Mouse (Mus musculus): Measurements from ENCODE around the gene Tnfrsf22. TPM values are rescaled to one million over a fixed set of nuclear protein-coding genes. Genes with fewer than 3 reads are reported as not detected.
"Not testable (repeated sequence)": the region's sequence is repeated elsewhere in the genome, so short reads cannot be mapped to it uniquely, and the experiment has no call there.

Tnfrsf22 gene
- polyA plus RNA-seq (2012; rRNA removed): 1.2 and 1.3 TPM in 2 replicates

DNA sequence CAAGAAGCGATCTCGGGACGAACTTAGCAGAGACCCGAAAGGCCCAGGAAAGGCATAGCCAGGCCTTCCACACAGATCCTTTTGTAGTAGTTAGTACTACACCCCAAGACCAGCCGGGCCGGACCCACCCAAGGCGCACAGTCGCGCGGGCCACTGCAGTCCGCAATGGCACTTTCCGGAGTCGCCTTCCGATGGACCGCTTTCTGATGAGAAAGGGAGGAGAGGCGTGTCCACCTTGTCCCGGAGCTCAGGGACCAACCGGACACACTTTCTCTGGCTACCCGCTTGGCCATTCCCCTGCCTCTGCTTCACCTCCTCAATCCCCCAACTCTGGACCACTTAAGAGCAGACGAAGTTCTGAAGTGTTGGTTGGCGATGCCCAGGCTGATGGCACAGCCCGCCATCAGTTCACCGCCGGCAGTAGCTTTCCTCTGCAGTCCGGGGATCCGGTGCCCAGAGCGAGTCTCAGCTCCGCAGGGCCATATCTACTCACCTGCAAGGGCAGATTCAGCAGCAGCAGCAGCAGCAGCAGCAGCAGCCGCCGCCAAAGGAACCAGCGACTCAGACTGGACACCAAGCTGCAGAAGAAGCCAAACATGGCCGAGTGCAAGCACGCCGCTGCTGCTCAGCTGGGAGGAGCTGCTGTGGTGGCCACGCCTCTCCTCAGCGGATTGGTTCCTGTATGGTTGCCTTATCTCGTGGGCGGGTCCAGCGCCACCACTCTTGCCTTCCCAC, at the start of gene Tnfrsf22:
Gene Tnfrsf22, minus strand, starts transcription at position 628 of the 735 bp plus-strand sequence.
- DNase-seq (ENCODE audit: low read depth, low spot score): peak; percentile 44
- WGBS: 4% methylated on average over 39 of the region's 39 CpGs

DNA sequence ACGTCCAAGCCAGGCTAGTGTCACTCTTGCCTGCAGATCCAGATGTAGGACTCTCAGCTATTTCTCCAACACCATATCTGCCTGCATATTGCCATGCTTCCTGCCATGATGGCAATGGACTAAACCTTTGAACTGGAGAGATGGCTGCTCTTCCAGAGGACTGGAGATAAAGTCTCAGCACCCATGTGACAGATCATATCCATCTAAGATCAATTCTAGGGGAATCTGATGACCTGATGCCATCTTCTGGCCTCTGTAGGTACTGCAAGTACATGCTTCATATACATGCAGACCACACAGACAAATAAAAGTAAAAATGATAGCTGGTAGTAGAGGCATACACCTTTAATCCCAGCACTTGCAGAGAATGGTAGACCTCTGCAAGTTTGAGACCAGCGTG, 46.7 kb upstream of the Tnfrsf22 start:
- WGBS: 77% methylated on average over 2 of the region's 2 CpGs
- peak; percentile 10 for DNase-seq (ENCODE audit: low read depth, low spot score)

DNA sequence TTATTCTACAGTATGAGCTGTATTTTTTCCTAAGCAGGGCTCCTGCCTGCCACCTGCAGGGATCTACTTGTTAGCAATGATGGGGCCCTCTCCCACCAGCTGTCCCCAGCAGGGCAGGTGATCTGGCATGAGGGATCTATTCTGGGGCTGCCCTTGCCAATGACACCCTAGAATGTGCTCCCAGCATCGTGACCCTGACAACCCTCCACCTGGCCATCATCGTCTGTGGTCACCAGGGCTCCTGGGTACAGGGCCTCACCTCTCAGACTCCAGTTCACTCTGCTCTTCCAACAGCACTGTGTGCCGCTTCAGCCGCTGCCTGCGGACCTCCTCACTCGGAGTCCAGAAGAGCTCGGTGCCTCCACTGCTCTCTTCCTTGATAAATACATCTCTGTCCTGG, 45.1 kb upstream of the Tnfrsf22 start:
- 97% methylated on average over 7 of the region's 7 CpGs for WGBS
- no peak for DNase-seq (ENCODE audit: low read depth, low spot score)

DNA sequence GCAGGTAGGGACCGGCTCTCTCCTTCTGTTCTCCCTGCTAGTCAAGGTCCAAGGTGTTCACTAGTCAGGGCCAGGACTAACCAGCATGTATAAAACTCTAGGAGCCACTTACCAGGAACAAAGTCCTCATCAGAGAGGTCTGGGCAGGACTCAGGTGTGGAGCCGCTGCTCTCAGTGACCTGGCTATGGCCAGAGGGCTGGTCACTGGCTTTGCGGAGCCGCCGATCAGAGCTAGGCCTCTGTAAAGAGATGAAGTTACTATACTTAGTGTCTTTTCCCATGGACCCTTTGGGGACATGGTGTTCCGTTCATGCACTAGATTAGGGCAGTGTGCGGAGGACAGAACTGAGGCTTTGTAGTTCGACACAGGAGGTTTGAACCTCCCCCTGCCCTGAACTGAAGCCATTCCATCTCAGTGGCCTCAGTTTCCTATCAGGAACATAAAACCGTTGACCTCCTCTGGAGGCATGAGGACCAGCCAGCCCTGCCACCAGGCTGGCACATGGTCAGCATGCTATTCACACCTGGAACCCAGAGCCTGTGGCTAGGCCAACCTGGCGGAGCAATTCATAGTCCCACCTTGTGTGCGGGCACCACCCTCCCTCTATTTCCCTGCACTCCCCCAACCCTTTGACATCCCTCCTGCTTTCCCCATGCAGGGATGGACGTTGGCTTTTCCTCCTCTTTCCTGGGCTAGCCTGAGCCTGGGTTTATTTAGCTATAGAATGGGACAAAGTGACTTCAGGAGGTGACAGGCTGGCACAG, 43.5 kb upstream of the Tnfrsf22 start:
- WGBS: 92% methylated on average over 12 of the region's 12 CpGs

DNA sequence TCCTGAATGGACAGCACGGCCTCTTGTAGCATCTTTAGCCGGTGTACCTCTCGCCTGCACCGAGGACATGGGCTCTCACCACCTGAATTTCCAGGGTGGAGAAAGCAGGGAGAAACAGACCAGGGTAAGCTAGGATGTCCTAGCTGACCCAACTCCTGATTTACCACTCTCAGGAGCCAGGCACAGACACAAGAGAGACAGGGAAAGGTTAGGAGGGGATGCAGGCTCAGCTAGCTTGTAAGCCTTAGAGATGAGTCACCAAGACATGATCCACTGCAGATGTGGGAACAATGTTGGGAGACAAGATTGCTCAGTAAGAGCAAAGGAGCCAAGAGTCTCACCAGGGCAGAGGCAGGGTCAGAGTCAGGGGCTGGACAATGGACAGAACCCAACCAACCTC, 42.4 kb upstream of the Tnfrsf22 start:
- 98% methylated on average over 4 of the region's 4 CpGs for WGBS

More for the DNA sequence above, 43.5 kb upstream of the Tnfrsf22 start:
- DNase-seq (ENCODE audit: low read depth, low spot score): no peak

DNA sequence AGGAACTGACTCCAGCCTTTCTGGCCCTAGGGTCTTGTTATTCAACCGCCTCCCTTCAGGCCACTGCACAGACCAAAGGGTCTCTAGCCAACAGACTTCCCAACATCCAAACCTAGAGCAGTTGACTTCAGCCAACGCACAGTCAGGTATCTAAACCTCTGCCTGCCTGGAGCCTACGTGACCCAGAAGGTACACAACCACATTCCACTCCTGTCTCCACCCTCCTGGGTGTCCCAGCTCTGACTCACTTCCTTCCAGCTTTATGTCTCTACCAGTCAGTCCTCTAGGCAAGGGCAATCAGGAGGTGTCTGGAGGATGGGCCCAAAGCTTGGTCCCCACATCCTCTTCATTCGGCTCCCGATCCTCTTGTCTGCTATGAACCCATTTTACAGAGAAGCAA, 41.7 kb upstream of the Tnfrsf22 start:
- WGBS: 82% methylated on average over 5 of the region's 5 CpGs

More for the DNA sequence above, 42.4 kb upstream of the Tnfrsf22 start:
- no peak for DNase-seq (ENCODE audit: low read depth, low spot score)

DNA sequence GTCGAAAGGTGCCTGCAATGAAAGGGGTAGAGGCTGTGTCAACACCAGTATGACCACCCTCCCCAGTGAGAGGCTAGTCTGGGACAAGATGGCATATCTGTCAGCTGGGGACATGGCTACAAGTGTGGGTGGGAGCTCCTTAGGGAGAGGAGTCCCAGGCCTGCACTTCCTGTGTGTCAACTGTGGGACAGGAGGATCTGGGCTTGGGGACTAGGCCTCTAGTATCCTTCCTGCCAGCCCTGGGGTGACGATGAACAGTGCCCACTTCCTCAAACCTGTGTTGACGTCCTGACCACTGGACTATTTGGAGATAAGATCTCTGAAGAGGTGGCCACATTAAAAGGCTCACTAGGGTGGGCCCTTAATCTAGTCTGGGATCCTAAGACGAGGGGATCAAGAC, 40.5 kb upstream of the Tnfrsf22 start:
- DNase-seq (ENCODE audit: low read depth, low spot score): no peak
- 77% methylated on average over 4 of the region's 4 CpGs for WGBS

More for the DNA sequence above, 41.7 kb upstream of the Tnfrsf22 start:
- DNase-seq (ENCODE audit: low read depth, low spot score): no peak

DNA sequence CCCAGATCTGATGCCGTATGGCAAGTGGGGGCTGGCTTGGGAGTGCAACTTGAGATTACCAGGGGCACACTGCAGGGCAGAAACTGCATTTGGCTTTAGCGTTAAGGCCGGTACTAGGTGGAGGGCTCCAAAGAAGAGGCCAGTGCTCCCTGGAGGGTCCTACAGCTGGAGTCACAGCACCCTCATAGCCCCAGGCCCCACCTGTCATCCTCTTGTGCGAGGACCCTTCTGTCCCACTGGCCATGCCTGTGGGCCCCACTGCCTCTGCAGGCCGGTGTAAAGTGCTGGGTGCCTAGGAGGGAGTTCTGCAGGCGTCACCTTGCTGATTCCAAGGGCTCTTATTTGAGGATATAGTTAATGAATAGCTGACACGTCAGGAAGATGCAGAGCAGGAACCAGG, 40.0 kb upstream of the Tnfrsf22 start:
- WGBS: 84% methylated on average over 7 of the region's 7 CpGs
- DNase-seq (ENCODE audit: low read depth, low spot score): no peak

DNA sequence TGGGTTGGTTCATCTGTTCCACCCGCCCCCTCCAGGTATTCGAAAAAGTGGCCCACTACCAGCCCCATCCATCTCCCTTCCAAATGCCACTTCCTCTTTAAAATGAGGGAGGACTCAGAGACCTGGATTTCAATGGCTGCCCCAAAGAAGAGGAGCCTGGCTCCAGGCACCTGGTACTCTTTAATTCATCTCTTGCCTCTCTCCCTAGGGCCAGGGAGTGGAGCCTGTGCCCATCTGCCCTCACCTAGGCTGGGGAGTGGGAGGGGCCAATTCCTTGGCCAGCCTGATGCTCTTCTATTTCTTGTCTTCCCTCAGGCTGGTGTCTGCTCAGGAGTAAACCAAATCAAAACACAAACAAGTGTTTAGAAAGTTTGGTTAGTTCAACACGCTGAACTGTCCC, 37.2 kb upstream of the Tnfrsf22 start:
- WGBS: 91% methylated on average over 3 of the region's 3 CpGs
- DNase-seq (ENCODE audit: low read depth, low spot score): not testable (repeated sequence)

DNA sequence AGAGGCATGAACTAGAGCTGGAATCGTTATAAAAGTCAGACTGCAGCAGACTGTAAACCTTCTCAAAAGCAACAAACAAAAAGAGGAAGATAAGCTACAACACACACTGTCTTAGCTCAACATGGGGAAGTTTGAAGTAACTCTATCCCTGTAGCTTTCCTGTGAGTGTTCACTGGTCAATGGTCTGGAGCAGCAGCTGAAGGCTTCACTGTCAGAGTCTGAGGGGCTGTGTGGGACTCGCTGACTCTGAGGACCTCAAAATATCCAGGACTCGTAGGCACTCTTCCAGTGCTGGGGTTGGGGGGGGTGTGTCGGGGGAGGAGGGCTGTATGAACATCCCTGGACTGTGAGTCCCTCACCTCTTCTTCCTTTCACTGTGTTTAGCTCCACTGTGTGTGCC, 36.7 kb upstream of the Tnfrsf22 start:
- not testable (repeated sequence) for DNase-seq (ENCODE audit: low read depth, low spot score)
- WGBS: 55% methylated on average over 4 of the region's 4 CpGs

DNA sequence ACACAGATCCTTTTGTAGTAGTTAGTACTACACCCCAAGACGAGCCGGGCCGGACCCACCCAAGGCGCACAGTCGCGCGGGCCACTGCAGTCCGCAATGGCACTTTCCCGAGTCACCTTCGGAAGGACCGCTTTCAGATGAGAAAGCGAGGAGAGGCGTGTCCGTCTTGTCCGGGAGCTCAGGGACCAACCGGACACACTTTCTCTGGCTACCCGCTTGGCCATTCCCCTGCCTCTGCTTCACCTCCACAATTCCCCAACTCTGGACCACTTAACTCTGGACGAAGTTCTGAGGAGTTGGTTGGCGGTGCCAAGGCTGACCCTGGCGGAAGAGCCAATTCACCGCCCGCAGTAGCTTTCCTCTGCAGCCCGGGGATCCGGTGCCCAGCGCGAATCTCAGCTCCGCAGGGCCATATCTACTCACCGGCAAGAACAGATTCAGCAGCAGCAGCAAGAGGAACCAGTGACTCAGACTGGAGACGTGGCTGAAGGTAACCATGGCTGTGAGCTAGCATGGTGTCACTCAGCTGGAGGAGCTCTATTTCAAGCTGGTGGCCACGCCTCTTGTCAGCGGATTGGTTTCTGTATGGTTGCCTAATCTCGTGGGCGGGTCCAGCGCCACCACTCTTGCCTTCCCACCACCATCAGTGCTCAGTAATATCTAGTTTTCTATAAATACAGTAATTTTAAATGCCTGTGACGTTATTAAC, 36.1 kb upstream of the Tnfrsf22 start, which contains the start of gene Tnfrsf23:
Gene Tnfrsf23, minus strand, starts transcription at position 514 of the 709 bp plus-strand sequence.
- peak; percentile 52 for DNase-seq (ENCODE audit: low read depth, low spot score)
- 1% methylated on average over 35 of the region's 35 CpGs for WGBS

DNA sequence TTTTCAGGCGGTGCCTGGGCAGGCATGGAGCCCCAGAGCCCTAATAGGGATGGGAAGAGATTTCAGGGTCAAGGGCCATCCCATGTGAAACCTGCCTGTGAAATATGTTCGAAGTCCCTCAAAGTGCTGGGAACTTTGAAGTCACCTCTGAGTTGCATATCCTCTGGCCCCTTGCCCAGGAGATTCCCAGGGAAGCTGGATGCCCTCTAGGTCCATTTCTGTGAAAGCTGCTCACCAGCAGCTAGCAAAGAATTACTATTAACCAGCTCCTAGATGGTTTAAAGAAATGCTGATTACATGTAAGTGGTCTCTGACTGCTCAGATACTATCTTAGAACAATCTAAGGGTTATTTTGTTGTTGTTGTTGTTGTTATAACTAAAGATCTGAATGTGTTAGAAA, 35.1 kb upstream of the Tnfrsf22 start:
- WGBS: 62% methylated on average over 2 of the region's 2 CpGs
- not testable (repeated sequence) for DNase-seq (ENCODE audit: low read depth, low spot score)

DNA sequence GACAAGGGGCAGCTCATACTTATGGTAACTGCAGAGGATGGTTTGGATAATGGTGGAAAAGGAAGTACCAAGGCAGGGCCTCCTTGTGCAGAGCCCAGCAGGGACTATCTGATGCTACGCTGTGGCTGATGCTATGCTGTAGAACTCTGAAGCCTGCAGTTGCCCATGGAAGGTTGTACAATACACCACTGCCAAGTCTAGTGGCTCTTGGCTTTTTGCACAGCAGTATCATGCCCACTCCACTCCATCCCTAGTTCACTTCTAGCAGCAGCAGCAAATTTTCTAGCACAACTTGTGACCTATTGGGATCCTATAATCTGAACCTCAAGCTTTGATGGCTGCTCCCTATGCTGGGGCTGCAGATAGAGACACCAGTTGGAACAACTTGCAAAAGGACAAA, 32.1 kb upstream of the Tnfrsf22 start:
- no peak for DNase-seq (ENCODE audit: low read depth, low spot score)
- WGBS: 100% methylated on average over 1 of the region's 1 CpGs

DNA sequence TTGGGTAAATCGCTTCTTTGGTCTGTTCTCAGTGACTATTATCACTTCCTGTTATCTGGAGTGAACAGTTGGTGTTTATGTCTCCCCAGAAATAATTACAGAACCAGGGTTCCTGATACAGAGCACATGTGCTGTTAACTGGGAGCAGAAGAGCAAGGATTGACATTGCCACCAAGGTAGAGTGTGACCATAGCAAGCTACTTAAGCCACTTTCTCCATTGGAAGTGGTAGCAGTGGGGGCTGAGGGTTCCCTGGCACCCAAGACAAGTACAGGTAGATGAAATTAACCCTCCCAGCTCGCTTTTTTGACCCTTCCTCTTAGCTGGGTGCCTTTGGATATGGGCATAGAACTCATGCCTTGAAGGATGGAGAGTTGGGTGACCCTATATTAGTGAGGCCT, 31.4 kb upstream of the Tnfrsf22 start:
- WGBS: 70% methylated on average over 2 of the region's 2 CpGs

DNA sequence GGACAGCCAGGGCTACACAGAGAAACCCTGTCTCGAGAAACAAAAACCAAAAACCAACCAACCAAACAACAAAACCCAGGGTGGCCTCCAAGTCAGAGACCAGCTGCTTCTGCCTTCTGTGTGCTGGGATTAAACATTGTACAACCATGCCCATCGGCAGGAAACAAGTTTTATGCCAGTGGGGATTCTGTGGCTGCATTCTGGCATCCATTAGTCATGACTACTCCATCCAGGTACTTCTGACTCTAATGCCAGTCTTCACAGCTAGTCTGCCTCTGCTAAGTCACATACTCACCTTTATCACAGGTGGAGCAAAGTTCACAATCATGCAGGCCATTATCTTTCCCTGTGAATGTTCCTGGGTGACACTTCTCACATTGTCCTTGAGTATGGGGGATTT, 30.2 kb upstream of the Tnfrsf22 start:
- 81% methylated on average over 2 of the region's 2 CpGs for WGBS

More for the DNA sequence above, 31.4 kb upstream of the Tnfrsf22 start:
- not testable (repeated sequence) for DNase-seq (ENCODE audit: low read depth, low spot score)

DNA sequence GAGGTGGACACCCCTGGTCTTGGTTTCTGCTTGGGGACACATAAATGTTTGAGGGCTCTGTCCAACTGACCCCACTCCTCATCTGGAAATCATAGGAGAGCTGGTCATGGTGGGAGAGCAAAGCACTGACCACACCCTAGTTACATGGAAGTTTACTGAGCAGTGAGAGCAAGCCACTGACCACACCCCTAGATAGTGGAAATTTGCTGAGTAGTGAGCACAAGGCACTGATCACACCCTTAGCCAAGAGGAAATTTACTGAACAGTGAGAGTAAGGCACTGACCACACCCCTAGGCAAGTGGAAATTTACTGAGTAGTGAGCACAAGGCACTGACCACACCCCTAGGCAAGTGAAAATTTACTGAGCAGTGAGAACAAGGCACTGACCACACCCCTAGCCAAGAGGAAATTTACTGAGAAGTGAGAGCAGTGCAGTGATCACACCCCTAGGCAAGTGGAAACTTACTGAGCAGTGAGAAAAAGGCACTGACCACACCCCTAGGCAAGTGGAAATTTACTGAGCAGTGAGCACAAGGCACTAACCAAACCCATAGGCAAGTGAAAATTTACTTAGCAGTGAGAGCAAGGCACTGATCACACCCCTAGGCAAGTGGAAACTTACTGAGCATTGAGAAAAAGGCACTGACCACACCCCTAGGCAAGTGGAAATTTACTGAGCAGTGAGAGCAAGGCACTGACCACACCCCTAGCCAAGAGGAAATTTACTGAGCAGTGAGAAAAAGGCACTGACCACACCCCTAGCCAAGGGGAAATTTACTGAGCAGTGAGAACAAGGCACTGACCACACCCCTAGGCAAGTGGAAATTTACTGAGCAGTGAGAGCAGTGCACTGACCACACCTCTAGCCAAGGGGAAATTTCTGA, 17.2 kb upstream of the Tnfrsf22 start:
- DNase-seq (ENCODE audit: low read depth, low spot score): no peak

More for the DNA sequence above, 30.2 kb upstream of the Tnfrsf22 start:
- DNase-seq (ENCODE audit: low read depth, low spot score): not testable (repeated sequence)

DNA sequence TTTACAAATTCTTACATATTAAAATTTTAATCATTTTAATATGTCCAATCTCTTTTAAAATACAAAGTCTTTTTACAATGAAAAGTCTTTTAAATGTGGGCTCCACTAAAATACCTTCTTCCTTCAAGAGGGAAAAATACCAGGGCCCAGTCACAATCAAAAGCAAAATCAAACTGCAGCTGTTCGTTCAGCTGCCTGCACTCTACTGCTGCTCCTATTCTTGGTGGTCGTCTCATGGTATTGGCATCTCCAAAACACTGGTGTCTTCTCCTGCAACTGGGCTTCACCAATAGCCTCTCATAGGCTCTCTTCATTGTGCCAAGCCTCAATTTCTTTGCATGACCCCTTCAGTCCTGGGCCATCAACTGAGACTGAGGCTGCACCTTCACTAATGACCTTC, 14.0 kb upstream of the Tnfrsf22 start:
- no peak for DNase-seq (ENCODE audit: low read depth, low spot score)
- WGBS: 85% methylated on average over 2 of the region's 2 CpGs

DNA sequence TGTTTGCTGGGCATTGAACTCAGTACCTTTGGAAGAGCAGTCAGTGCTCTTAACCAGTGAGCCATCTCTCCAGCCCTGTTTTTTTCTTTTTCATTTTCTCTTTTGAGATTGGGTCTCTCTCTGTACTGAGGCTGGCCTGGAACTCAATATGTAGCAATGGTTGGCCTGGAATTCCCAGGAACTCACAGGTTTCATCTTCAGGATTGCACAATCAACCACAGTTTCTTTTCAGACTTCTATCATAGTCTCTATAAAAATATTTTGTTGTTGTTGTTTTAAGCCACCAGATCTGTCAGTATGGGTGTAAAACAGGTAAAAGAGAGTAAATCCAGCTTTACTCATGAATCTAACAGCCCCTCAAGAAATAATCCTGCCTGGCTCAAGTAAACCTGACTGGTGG, 11.3 kb upstream of the Tnfrsf22 start:
- DNase-seq (ENCODE audit: low read depth, low spot score): no peak

DNA sequence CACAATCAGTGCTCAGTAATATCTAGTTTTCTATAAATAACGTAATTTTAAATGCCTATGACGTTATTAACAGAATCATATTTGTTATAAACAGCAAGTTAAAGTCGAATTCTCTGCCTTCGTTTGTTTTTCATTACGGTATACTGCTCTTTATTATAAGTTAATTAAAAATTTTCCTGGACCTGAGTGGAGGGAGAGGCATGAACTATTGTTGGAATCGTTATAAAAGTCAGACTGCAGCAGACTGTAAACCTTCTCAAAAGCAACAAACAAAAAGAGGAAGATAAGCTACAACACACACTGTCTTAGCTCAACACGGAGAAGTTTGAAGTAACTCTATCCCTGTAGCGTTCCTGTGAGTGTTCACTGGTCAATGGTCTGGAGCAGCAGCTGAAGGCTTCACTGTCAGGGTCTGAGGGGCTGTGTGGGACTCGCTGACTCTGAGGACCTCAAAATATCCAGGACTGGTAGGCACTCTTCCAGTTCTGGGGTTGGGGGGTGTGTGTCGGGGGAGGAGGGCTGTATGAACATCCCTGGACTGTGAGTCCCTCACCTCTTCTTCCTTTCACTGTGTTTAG, 397 bp upstream of the Tnfrsf22 start:
- 49% methylated on average over 10 of the region's 10 CpGs for WGBS
- DNase-seq (ENCODE audit: low read depth, low spot score): not testable (repeated sequence)

Measured in large intestine, adult 2 months (tissue).